Mouse (Mus musculus) erythroblast, adult 5-6 weeks (primary cell): ENCODE results near the gene Tpgs1. TPM values are rescaled to one million over a fixed set of nuclear protein-coding genes. Genes with fewer than 3 reads are reported as not detected.
A peak's percentile ranks its signal among the peaks of the same experiment; 100 is the strongest.
"Not testable (repeated sequence)": the region's sequence is repeated elsewhere in the genome, so short reads cannot be mapped to it uniquely, and the experiment has no call there.

Source experiments
- ATAC-seq: replicated peaks from 2 replicates; pipeline ENCODE4 v1.8.0; 2016; ENCODE audit warnings: moderate number of reproducible peaks, mild to moderate bottlenecking, moderate TSS enrichment, inconsistent platforms; ENCODE audit not compliant: poor library complexity, low FRiP score, severe bottlenecking
- total RNA-seq, 2 experiments: library from RNA; stranded (forward) in 1 of 2; stranded (reverse) in 1 of 2; fragments of 150-400 nt in 1 of 2; fragments of 200-764, 138-1000 nt in 1 of 2; gene quantifications; 2 replicates each; pipeline versions ENCODE4 v1.2.3 to v1.2.4; 2015 to 2017; ENCODE audit warnings: low replicate concordance in 2 of 2

Gene Tpgs1
- total RNA-seq, 2 experiments from 2014 or later, result 0.68 to 6.3 TPM

DNA sequence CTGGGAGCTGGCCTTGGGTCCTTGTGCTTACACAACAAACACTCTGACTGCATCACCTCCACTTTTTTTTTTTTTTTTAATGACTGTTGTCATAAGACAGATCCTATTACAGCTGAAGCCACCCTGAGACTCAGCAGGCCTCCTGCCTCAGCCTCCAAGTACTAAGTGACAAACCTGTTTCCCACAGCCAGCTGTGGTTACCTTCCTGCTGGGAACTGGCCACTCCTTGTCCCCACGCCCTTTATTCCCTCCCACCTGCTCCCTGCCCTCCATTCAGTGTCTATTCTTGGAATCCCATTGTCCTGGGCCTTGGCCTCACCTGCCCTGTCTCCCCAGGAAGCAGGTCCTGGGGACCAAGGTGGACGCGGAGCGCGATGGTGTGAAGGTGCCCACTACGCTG lies 18.3 kb downstream of the Tpgs1 start:
- no peak for ATAC-seq

- no peak for ATAC-seq
Measured at GRCm38 (mm10) chr10:79688720-79689119, 19.6 kb downstream of the Tpgs1 start, which contains the start of gene Gzmm. Gzmm (plus strand) TSS chr10:79689020.

GRCm38 (mm10) chr10:79689178-79689577 lies 20.0 kb downstream of the Tpgs1 start:
- no peak for ATAC-seq

DNA sequence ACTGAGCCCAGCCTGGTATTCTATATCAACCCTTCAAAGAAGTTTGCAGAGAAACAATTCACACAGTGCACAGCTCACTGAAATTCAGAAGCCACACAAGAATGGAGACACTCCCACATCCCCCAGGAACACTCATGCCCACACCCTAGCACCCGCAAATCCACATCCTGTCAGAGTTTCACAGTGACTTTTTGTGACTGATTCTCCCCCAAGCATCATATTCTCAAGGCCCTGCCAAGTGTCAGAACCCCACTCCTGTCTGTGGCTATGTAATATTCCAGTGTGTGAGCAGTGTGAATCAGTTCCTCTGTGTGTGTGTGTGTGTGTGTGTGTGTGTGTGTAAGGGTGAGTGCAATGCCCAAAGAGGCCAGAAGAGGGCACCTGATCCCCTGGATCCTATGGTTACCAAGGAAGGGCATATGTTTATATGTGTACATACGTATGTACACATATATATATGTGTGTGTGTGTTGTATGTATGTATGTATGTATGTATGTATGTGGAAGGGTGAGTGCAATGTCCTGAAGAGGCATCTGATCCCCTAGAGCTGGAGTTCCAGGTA lies 22.9 kb downstream of the Tpgs1 start:
- no peak for ATAC-seq

DNA sequence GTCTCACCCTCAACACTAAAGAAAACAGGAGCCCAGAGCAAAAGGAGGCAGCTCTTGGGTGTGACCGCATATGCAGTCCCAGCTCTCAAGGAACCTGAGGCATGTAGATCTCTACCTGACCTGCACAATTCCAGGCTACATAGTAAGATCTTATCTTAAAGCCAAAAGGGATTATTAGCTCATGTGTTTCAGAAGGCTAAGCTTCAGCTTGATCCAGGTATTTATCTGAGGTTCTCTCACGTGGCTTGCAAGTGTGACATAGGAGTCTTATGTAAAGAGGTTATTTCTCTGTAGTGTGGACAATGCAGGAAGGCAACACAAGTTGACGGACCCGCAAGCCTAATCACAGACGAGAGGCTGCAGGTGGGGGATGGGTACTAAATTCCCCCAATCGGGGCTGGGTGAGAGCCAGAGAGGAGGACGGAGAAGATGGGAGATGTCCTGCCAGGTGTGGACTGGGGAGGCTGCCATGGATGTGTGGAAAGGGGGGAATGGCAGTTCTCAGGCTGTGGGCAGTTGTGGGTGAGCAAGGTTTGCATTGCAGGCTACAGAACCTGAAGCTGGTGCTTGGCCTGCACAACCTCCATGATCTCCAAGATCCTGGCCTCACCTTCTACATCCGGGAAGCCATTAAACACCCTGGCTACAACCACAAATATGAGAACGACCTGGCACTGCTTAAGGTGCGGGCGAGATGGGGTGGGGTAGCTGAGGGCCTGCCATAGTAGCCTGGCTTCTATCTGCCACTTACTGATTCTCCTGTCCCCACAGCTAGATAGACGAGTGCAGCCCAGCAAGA lies 24.6 kb downstream of the Tpgs1 start:
- ATAC-seq, result no peak

GRCm38 (mm10) chr10:79694379-79694655 lies 25.1 kb downstream of the Tpgs1 start:
- ATAC-seq, result no peak

DNA sequence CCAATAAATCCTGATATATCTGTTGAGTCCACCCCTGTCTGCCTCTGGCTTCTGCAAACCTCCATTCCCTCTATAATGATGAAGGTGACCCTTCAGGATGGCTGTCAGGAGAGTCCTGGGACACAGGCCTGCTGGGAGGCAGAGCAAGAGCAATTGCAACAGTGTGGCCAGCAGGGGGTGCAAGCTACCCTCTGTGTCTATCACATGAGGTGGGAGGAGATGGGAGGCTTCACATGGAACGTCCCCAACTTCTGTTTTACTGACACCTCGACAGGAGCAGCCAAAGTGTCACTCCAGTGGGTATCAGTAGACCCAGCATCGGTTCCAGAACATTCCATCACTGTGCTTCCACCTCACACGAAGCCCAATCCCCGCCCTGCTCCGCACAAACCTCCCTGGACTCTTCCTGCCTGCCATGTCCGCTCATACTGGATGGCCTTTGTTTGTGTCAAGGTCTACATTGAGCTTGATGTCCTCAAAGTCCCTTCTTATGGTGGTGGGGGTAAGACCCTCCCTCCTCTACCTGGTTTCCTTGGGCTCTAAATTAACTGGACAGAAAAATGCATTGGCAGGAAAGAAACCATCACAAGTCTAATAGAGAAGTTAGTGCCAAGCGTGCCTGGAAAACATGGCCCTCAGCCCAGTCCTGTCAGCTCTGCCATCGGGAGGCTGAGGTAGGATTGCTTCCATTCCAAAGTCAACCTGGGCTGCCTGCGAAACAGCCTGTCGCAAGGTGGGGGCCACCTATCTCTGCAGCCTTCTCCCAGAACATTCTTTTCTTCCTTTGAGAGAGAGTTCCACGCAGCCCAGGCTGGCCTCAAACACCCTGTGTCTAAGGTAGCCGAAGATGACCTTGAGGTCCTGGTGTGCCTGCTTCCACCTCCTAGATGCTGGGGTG lies 26.3 kb downstream of the Tpgs1 start:
- peak; percentile 90 for ATAC-seq

DNA sequence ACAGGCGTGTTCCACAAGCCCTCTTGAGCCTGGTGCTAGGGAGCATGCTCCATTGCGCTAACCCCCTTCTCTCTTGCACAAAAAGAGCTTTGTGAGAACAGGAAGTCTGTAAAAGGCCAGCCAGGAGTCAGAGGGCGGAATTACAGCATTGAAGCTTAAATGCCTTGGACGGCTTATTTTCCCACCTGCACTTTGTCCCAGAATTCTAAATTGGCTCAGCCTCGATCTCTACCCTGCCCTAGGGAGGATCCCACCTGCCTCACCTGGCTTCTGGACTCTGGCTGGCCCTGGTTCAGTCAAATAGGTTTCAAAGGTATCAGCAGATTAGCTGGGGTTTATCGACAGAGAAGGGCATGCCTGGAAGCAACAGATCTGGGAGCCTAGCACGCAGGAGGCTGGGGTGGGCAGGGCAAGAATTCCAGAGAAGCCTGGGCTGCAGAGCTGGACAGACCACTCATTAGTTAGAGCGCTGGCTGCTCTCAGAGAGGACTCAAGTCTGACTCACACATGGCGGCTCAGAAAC lies 27.0 kb downstream of the Tpgs1 start:
- no peak for ATAC-seq

DNA sequence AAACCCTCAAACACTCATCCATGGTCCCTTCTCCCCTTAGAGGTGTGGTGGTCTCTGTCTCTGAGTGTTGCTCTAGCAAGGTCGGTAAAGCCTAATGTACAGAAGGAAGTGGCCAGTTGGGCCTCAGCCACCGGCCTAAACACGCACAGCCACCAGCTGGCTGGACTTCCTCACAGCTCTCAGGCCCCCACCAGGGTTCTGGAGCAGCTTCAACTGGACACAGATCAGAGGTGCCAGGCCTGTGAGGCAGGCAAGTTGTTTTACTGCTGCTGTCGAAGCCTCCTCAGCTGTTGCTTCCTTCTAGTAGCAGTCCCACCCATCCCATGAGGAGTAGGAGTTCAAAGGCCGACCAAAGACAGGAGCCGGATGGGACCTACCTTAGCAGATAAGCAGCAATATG lies 28.7 kb downstream of the Tpgs1 start:
- ATAC-seq, result no peak

GRCm38 (mm10) chr10:79698459-79698858 lies 29.3 kb downstream of the Tpgs1 start:
- ATAC-seq, result no peak

DNA sequence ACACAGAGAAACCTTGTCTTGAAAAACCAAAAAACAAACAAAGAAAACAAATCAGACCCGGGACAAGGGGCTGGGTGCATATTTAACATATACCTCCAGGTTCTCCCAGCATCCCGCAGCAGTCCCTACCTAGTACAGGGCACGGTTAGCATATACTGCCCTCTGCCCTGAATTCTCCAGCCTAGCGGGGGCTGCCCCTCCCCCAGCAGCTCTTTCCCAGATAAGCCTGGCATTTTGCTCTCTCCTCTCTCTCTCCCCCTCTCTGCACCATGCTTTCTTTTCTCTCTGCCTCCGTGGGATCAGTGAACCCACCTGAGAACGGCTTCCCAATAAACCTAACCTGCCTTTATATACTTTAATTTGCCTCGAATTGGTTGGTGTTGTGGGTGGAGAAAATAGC lies 31.5 kb downstream of the Tpgs1 start:
- no peak for ATAC-seq

GRCm38 (mm10) chr10:79701443-79702129 lies 32.4 kb downstream of the Tpgs1 start:
- no peak for ATAC-seq

DNA sequence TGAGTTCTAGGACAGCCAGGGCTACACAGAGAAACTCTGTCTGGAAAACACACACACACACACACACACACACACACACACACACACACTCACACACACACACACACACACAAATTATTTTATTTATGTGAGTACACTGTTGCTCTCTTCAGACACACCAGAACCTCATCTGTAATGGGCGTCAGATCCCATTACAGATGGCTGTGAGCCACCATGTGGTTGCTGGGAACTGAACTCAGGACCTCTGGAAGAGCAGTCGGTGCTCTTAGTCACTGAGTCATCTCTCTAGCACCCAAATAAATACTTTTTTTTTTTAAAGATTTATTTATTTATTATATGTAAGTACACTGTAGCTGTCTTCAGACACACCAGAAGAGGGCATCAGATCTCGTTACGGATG lies 33.8 kb downstream of the Tpgs1 start:
- ATAC-seq, result not testable (repeated sequence)

GRCm38 (mm10) chr10:79703541-79703940 lies 34.4 kb downstream of the Tpgs1 start:
- no peak for ATAC-seq

- ATAC-seq, result peak; percentile 77
Measured at GRCm38 (mm10) chr10:79704065-79704969, 35.1 kb downstream of the Tpgs1 start, which contains the start of gene Bsg. Bsg (plus strand) TSS chr10:79704491.

GRCm38 (mm10) chr10:79704970-79705360 lies 35.8 kb downstream of the Tpgs1 start:
- peak; percentile 16 for ATAC-seq

DNA sequence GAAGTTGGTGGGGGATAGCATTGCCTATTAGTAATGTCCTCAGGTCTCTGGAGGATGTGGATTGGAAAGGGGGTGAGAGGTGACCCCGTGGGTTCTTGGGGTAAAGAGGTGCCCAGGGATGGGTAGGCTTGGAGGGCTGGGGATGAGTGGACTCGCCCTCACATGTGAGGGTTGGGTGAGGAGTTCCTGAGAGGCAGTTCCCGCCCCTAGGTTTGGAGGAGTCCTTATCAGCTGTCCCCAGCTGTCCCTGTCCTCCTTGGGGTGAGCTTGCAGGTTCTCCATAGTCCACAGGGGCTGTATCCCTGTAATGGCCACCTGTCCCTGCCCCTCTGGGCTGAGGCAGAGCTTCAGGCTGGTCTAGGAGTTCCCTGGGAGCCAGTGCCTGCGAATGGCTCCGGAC lies 36.8 kb downstream of the Tpgs1 start:
- ATAC-seq, result peak; percentile 78

DNA sequence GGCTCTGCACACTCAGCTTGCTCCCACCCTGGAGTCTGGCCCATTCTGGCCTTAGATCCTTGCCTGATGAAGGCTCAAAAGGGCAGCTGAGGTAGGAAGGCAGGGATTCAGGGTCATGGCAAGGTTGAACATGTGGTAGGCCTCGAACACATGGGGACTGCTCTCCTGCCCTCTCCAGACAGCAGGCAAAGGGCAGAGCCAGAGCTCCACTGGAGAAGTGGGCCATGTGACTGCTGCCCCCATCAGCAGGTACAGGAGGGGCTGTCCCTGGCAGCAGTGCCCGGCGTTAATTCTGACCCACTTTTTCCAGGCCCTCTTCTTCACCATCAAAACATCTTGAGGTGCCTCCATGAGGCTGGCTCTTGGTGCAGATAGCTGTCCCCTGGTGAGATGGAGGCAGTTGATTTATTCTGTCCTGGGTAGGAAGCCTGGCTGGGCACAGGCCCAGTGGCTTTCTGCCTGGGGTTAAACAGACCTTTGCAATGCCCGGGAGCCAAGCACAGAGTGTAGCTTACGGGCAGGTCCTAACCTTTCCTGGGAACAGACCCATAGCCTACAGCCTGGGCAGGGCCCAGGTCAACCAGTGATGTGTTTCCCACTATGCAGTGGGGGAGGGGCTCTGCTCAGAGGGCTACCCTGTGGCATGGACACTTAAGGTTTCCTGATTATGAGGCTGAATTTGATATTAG lies 37.4 kb downstream of the Tpgs1 start:
- ATAC-seq, result peak; percentile 8
